Mouse (Mus musculus) c-Kit-positive CD71-positive TER-119-negative erythroid progenitor cells, embryonic 14.5 days (primary cell): ENCODE results near the gene Ppef2.
"Not testable (repeated sequence)": the region's sequence is repeated elsewhere in the genome, so short reads cannot be mapped to it uniquely, and the experiment has no call there.

Experiments used
- DNase-seq: peaks from one replicate; pipeline ENCODE4 v3.0.0-alpha.2; 2013; ENCODE audit warnings: low read depth

The Ppef2 gene

GRCm38 (mm10) chr5:92195716-92196115, 60.4 kb downstream of the Ppef2 start:
- not testable (repeated sequence) for DNase-seq

DNA sequence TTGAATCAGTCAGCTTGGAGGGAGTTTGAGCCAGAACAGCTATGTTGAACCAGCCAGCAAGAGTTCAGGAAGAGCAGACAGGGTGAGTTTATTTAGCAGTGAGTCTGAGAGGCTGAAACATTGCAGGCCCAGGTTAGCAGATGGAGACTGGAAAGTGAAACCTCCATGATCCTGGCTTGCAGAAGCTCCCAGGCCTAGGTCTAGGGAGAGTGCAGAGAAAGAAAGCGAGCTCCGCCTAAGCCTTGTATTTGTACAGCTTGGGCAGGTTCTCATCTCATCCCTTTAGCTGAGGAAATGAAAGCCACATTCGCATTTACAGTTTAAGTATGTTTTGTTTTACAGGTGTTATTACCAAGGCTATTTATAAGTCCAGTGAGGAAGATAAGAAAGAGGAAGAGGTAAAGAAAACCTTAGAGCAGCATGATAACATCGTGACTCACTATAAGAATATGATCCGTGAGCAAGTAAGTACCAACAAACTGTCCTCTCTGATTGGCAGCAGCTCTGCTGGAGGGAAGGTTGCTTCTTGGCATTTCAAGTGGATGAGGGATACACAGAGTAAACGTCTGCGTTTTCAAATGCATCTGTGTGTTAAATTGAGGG, 67.1 kb downstream of the Ppef2 start:
- no peak for DNase-seq

DNA sequence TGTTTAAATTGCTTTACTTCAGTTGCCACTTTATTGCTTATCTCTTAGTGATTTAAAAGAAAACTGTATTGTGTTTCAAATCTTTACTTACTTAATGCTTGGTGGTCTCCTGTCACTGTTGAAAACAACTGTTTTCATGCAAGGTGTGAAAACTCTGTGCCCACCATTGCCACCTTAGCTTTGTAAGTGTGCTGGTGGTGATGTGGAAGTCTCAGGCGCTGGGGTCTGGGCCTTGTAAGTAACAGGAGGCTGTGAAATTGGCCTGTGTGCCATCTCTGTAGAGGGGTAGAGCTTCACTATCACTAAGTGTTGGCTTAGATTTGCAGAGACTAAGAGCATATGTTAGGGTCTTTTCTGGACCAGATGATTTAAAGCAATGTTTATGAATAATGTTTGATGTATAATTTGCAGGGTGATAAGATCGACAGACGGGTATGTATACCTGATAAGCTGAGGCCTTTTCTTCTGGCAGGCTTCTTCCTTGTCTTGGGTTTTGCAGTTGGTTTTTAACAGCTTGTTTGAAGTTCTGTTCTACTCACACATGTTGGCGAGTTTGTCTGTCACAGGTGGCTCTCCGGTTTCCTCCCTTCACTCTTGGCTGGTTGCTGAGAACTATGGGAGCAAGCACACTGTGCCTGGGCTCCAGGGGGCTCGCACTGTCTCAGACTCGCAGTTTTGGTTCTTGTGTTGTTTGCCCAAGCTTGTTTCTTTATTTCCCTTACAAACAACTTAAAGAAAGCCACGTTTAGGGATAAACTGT, 72.8 kb downstream of the Ppef2 start:
- no peak for DNase-seq
